Mouse (Mus musculus) lung, postnatal 0 days (tissue): ENCODE results near the gene Fut7.

Experiments
- CTCF ChIP-seq: IDR thresholded peaks from 2 replicates; pipeline ENCODE4 v1.5.1; 2016; ENCODE audit warnings: antibody characterized with exemption, mild to moderate bottlenecking
- EP300 ChIP-seq: IDR thresholded peaks from 2 replicates; pipeline ENCODE4 v1.6.1; 2016; ENCODE audit warnings: antibody characterized with exemption, mild to moderate bottlenecking, control low read depth

DNA sequence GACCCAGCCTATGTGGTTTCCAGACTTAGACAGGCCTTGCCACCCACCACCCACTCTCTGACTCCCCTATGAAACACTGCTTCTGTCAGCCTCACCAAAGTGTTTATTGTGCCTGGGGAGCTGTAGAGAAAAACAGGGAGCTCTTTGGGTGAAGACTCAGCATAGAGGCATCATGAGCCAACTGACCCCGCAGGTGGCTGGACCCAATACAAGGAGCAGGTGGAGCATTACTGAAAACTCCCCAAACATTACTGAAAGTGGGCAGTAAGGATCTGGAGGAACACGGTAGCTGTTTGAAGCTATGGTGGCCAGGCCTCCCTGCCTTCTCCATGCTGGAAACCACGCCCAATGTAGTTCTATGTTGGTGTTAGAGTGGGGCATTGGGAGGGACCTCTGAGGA is 40.6 kb downstream of the Fut7 start:
- no peak for TF ChIP-seq CTCF
- no peak for TF ChIP-seq EP300
